Mouse (Mus musculus): ENCODE measurements around the gene Gadl1.

- TF ChIP-seq POLR2A (IDR thresholded peaks at IDR 0.05; ENCODE audit: insufficient read length, low read depth) (no peak), POLR2AphosphoS2 (IDR thresholded peaks at IDR 0.05; ENCODE audit: insufficient read length, low read depth) (no peak), CEBPB (IDR thresholded peaks at IDR 0.05; ENCODE audit: insufficient read depth, poor library complexity, severe bottlenecking) (no peak)
Measured at GRCm38 (mm10) chr9:116087263-116087662, 178.0 kb downstream of the Gadl1 start.
